Mouse (Mus musculus) spleen, embryonic (tissue): ENCODE data around the gene Mrps15.

Source experiments
- CTCF ChIA-PET: fragments of 350-600 bp; sonication (Branson Sonifier 250); formaldehyde crosslinking; loops from one replicate; lab custom pipeline; 2022; lab: Charles Lee

Gene Mrps15

DNA sequence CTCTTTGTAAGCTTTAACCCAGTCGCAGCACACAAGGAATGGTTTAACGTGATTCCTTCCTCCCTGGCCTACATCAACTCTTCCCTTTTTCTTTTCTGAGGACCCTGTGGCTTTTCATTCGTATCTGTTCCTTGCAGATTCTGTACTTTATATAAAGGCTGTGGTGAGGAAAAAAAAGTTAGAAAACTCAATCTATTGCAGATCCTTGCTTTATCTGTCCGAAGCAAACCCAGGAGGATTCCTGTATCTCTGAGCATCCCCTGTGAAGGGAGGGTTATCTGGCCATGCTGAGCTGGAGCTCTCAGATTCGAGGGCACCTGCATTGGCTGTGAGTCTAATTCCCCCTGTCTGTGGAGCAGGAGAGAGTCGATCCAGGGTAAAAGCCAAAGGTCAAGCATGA, 22.1 kb downstream of the Mrps15 start:
- CTCF ChIA-PET, result no interaction called here

DNA sequence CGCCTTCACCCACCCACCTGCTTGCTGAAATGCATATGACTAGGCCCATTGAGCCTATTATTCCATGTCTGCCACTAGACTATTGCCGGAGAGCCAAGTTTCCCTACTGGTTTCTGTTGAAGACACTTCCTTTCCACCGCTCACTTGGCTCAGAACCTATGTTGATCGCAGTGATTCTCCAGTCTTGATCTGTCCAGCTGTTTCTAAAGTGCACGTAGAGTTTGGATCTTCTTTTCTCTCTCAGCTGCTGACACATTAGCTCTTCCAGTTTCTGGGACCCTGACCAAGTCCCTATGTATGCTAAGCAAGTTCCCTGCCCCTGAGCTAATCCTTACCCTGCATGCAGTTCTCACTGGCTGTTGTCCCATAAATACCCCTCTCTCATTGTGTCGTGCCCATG, 31.1 kb downstream of the Mrps15 start:
- CTCF ChIA-PET, result no interaction called here

DNA sequence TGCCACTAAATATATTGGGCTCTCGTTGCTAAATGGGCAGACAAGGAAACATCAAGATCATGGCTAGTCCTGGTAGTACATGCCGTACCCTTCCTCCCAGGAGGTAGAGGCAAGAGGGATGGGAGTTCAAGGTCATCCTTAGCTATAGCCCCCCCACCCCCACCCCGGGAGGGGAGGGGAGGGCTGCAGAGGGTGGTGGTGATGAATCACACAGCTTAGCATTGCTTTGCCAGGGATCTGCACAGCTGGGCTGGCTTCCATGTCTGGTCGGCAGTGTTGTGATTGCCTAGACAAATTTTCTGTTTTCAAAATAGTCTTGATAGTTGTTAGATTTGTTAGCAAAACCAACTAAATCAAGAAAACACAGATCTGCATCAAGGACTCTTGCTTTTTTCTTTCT, 32.5 kb downstream of the Mrps15 start:
- CTCF ChIA-PET, result no interaction called here

DNA sequence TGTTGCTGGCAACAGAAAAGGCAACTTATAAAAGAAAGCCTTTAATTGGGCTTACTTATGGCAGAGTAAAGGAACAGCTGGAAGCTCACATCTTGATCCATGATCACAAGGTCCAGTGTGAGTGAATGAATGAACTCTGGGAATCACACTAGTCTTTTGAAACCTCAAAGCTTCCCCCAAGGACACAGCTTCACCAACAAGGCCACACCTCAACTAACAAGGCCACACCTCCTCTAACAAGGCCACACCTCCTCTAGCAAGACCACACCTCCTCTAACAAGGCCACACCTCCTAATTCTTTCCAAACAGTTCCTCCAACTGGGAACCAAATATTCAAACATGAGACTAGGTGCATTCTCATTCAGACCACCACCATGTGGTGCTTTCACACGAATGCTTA, 34.9 kb downstream of the Mrps15 start:
- CTCF ChIA-PET, result no interaction called here

DNA sequence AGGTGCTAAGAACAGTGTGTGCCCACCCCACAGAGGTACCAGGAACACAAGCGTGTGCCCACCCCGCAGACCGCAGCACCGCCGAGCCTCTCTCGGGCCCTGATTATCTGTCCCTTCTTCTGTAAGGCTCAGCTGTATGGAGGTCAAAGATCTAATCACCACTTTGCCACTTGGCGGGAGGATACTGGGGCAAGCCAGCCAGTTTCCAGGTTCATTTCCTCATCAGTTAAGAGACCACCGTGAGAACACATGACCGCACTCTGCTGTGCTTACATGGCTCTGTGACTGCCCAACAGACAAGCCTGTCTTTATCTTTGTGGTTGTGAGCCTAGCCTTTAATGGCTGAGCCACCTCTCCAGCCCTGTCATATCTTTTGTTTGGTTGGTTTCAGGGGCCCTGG, 36.3 kb downstream of the Mrps15 start:
- CTCF ChIA-PET, result interaction anchor here (0.7 kb wide), 1 partner anchor 17 kb away, joined by 3 read pairs; no protein-coding TSS in a partner anchor

DNA sequence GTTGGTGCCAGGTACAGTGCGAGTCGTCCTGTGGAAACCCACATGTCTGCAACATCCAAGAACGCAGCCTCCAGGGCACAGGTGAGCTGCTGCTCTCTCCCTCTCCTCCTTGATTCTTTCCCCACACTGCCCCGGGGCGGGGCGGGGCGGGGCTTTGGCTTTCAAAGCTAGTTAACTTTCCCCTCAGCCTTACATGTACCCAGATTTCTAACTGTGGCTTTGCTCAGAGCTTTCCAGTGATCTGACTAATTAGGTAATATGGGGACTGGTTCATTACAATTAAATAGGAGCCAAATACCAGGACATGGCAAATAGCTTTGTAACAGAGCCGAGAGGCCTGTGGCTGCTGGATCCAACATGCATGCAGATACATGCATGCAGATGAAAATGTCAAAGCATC, 37.7 kb downstream of the Mrps15 start:
- CTCF ChIA-PET, result no interaction called here

DNA sequence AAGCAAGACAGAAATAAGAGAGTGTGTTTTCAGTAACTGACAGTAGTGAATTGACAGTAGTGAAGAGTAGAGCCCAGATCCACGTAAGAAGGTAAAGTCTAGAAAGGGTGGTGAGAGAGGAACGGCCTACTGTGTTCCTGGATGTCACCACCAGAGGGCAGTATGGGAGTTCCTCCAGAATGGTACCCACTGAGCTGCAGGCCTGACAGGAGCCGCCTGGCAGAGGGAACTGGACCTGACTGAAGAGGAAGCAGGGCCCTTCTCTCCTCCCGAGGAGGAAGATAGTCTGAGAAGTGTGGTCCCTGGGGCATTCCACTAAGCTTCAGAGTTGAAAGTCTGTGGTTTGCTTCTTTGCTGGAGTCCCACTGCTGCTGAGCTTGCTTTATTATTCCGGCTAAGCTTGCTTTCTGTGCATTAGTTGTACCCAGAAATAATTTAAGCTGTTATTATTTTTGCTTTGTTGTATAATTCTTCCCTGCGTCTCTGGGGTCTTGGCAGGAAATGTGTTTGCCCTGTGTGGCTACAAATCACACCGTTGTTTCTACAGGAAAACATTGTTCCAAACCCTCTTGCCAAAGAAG, 39.4 kb downstream of the Mrps15 start:
- CTCF ChIA-PET, result interaction anchor here (0.6 to 1.9 kb wide), 6 partner anchors 20 to 74 kb away, joined by 5 to 29 read pairs (median 7); no protein-coding TSS in a partner anchor

DNA sequence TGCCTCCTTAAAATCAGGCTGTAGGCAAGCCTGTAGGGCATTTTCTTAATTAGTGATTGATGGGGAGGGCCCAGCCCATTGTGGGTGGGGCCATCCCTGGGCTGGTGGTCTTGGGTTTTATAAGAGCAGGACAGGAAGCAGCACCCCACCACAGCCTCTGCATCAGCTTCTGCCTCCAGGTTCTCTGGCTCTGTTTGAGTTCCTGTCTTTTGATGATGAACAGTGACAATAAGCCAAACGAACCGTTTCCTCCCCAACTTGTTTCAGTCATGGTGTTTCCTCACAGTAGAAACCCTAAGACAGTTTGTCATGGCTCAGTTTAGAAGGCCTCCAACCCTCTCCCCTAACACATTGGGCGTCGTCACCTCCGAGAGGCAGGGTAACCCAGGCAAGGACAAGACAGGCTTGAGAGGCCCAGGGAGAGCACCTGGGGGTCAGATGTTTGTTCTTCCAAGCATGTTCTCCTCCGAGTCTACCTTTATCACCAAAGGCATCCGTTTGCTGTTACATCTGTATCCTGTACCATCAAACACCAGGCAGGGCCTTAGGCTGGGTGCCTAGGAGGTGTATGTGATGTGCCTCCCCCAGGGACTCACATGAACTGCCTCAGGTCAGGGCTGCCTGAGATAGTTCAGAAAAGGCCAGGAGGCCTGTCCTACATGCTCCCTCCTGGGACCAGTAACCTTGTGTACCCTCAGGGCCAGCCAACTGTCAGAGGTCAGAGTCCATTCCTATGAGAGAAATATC, 43.5 kb downstream of the Mrps15 start:
- CTCF ChIA-PET, result no interaction called here

DNA sequence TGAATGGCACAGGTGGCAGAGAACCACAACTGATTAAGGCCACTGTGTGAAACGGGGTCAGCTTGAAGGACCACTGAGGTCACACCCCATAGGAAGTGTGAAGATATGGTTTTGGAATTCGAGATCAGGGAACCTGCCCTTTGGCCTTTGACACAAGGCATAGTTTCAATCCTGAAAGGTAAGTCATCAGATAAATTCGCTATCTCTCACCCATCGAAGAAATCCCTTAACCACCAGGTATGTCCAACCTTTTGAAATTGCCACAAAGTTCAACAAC, 44.1 kb downstream of the Mrps15 start:
- CTCF ChIA-PET, result no interaction called here

DNA sequence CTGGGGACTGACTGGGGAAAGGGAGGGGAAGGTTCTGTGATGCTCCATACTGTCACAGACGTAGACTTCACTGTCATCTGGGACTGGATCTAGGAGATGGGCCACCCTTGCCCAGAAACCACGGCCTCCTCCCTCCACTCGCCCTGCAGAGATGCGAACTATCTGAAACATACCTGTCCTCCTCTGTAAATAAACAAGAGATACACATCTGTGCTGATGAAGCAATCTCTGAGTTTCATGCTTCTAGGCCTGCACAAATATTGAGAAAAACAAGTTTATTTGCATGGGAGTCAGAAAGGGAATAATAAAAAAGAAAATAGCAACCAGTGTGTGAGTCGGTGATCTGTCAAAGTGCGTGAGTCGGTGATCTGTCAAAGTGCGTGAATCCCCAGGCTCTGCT, 45.1 kb downstream of the Mrps15 start:
- CTCF ChIA-PET, result no interaction called here

DNA sequence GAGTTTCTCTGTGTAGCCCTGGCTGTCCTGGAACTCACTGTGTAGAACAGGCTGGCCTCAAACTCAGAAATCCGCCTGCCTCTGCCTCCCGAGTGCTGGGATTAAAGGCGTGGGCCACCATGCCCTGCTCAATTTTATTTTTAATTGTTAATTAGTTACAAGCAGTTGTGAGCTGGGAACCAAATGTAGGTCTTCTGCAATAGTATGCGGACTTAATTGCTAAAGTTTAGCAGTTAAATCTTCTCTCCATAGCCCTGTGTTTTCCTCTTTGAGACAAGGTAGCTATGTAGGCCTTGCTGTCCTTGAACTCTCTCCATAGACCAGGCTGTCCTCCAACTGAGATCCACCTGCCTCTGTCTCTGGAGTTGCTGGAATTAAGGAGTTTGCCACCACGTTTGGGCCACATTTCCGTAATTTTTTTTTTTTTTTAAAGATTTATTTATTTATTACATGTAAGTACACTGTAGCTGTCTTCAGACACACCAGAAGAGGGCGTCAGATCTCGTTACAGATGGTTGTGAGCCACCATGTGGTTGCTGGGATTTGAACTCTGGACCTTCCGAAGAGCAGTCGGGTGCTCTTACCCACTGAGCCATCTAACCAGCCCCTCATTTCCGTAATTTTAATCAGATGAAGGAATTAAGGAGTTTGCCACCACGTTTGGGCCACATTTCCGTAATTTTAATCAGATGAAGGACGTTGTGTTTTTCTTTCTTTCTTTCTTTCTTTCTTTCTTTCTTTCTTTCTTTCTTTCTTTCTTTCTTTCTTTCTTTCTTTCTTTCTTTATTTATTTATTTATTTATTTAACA, 49.1 kb downstream of the Mrps15 start:
- CTCF ChIA-PET, result interaction anchor here (0.5 to 0.7 kb wide), 2 partner anchors 24 to 223 kb away, joined by 3 to 4 read pairs; no protein-coding TSS in a partner anchor

DNA sequence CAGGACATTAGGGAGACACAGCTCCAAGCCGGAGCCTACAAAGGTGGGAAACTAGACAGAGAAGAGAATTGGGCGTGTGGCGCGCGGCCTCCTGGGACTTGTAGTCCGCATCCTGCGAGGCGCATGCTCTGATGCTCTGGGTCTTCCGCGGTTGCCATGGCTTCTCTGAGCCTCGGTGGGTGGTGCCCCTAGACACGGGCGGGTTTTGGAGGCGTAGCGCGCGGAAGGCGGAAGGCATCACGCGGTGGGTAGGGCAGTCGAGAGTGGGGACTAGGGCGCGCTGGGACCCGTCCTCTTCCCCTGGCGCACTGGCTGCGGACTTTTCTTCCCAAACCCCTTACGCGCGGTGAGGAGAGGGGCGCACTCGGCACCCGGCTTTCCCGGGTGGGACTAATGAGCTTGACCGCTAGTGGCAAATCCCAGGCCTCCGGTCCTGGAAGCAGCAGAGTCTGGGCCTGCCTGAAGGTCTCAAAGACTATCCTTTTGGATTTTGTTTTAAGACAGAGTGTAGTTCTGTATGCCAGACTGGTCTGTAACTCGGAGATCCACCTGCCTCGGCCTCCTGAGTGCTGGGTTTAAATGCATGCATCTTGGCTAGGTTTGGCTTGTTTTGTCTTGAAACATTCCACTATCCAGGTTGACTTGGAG, 49.9 kb downstream of the Mrps15 start, which contains the start of gene Lsm10:
Lsm10 (plus strand) TSS at position 160 of the 648 bp plus-strand sequence.
- CTCF ChIA-PET, result interaction anchor here (0.5 to 0.7 kb wide), 2 partner anchors 25 to 222 kb away, joined by 3 to 4 read pairs; no protein-coding TSS in a partner anchor

DNA sequence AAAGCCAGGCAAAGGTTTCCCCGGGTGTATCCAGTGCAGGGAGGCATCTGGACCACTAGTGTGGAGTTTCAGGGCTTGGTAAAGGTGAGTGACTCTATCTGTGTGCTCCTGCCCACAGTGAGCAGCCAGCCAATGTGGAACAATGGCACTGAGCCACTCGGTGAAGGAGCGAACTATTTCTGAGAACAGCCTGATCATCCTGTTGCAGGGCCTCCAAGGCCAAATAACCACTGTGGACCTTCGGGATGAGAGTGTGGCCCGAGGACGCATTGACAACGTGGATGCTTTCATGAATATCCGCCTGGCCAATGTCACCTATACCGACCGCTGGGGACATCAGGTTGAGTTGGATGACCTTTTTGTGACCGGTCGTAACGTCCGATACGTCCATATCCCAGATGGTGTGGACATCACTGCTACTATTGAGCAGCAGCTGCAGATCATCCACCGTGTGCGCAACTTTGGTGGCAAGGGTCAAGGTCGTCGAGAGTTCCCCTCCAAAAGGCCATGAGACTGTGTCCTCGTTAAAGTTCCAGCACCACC, 51.1 kb downstream of the Mrps15 start:
- CTCF ChIA-PET, result no interaction called here

DNA sequence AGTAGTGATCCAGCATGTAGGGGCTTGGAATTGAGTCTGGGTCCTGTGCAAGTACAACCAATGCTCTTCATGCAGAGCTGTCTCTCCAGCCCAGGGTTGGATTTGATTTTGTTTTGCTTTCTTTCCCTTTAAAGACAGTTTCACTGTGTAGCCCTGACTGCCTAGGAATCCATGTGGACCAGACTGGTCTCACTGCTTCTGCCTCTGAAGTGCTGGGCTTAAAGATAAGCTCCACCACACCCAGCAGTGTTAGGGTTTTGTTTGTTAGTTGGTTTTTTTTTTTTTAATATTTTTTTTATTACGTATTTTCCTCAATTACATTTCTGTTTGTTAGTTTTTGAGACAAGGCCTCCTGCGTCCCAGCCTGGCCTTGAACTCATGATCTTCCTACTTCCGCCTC, 52.6 kb downstream of the Mrps15 start:
- CTCF ChIA-PET, result no interaction called here

DNA sequence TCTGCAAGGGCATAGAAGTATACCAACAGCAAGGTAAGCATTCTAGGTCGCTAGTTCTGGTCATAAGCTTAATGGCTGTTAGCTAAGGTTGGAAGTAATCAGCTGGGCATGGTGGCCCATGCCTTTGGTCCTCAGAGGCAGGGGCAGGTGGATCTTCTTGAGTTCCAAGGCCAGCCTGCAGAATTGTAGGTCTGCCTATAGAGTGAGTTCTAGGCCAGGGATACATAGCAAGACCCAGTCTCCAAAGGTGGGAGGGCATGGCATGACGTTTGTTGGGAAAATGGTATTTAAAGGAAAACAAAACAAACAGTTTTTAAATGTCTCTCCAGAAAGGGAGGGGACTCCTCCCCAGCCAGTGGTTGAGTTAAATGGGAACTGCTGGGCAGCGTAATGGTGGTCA, 54.0 kb downstream of the Mrps15 start:
- CTCF ChIA-PET, result interaction anchor here (0.6 kb wide), 1 partner anchor 18 kb away, joined by 3 read pairs; no protein-coding TSS in a partner anchor

DNA sequence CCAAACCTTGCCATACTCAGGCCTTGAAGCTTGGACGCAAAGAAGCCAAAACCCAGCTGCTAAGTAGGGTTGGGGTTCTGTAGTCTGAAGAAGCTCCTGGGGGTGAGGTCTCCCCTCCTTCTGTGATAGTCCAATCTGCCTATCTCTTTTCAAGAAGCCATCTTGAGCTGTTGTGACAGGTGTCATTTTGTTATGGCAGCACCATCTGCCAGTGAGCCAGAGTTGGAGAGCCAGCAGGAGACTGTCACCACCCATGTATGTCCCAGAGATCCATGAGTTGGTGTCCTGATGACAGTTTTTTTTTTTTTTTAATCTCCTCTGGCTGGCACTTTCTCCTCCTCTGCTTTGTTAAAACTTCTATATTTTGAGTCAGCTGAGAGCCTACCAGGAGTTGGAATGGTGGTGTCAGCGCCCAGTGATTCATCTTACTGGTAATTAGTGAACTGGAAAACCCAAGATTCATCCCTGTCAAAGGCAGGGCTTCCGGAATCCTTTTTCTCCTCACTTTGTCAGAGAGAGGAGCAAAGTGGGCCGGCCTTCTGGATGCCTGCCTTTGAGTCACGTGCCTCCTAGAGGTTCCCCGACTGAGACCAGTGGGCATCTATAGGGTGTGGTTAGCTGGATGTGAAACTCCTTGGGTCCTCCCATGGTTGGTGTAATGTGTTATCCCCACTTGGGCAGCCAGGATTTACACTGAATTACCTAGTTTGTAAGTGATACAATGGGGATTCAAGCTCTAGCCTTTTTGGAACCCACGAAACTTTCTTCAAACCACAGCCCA, 55.5 kb downstream of the Mrps15 start:
- CTCF ChIA-PET, result interaction anchor here (0.6 kb wide), 1 partner anchor 12 kb away, joined by 11 read pairs; no protein-coding TSS in a partner anchor

DNA sequence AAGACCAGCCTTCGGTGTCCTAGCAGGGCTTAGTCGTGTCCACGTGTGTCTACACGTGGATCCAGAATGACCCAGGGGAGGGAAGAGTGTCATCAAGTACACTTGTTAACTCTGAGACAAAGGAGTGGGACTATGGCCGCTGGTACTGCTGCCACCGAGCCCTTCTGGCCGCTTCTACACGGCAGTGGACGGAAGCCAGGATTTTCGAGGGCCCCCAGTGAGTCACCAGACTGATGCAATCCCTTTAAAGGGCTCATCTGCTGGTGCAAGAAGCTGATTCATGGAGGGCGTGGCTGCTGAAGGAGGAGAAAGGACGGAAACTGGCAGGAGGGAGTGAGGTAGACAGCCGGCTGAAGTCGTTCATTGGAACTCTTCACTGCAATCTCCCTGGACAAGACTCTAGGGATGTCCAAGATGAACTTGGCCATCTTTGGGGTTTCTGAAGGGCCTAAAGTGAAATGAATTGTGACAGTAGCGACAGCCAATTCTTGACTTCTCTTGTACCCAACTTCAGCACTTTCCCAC, 56.4 kb downstream of the Mrps15 start:
- CTCF ChIA-PET, result interaction anchor here (0.6 kb wide), 1 partner anchor 11 kb away, joined by 11 read pairs; no protein-coding TSS in a partner anchor

DNA sequence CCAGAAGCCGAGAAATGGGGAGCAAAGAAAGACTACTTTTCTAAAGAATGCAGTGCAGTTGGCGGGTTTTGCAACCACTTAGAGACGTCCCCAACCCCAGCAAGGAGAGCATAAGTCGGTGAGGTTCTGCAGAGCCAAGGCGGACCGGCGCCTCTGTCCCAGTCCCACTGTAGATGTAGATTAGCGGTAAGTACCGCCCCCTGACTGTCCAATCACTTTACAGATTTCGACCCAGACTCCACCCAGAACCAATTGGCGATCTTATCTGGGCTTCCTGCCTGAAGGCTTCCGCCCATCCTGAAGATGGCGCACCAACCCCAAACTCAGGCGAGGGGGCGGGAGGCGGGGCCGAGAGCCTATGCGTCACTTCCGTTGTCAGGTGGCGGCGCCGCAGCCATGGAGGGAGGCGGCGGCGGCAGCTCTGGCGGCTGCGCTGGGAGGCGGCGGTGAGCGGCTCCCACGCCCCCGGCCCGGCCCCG, 56.9 kb downstream of the Mrps15 start, which contains the start of gene Stk40:
Stk40 (plus strand) TSS at position 368 of the 479 bp plus-strand sequence.
- CTCF ChIA-PET, result no interaction called here

DNA sequence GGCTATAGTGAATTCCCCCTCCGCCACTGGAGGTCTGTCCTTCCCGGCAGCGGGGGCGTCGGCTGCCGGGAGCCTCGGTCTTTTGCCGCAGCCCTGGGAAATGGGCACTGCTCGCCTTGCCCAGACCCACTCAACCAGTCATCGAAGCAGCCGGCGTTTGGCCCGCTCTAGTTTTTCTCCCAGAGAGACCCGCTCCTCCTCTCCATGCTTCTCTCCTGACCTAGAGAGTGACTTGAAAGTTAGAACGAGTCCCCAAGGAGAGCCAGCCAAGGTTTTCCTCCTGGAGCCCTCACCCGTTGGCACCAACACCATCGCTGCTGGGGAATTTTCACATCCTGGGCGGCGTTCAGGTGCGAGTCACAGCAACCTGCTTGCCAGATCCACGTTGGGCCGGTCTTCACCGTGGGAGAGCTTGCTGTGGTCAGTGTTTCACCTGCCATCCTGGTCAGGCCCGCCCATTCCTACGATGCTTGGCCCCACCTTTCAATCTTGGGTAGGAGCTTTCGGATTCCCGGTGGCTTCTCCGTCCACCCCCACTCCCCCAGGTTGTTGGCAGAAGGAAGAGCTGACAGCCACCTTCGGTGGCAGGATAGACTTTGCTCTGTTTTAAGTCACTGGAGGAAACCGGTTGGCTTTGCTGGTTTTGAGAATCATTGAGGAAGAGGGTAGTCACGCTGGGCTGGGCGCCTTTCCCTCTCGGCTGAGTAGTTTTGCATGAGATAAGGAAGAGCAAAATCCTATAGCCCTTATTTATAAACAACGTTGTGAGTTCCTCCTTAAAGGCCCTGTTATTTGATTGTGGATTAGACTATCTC, 57.7 kb downstream of the Mrps15 start:
- CTCF ChIA-PET, result interaction anchor here (1.2 kb wide), 1 partner anchor 9 kb away, joined by 5 read pairs; no protein-coding TSS in a partner anchor
